Mouse (Mus musculus) heart, embryonic 13.5 days (tissue): ENCODE data around the gene Fos. TPM values are rescaled to one million over a fixed set of nuclear protein-coding genes. Genes with fewer than 3 reads are reported as not detected.

ENCODE experiments used
- polyA plus RNA-seq: library from polyadenylated mRNA; unstranded; fragments of >200 nt; fragmentation: Nextera tagmentation; extraction: Ambion mirVana; gene quantifications from 2 replicates; pipeline ENCODE4 v1.2.1, GENCODE M21; 2015

The Fos gene
- polyA plus RNA-seq, 1 experiment from 2014 or later = 5.4 TPM

Other genes starting within 250 kb of the Fos start
- gene Mlh3, start 203.3 kb upstream of the Fos start, polyA plus RNA-seq = 5.0 and 5.7 TPM in 2 replicates
- 59.2 and 66.6 TPM in 2 replicates for gene Acyp1, start 185.5 kb upstream of the Fos start, polyA plus RNA-seq
- 0.55 and 0.62 TPM in 2 replicates for gene Zc2hc1c, start 185.3 kb upstream of the Fos start, polyA plus RNA-seq
- 18.5 and 19.2 TPM in 2 replicates for gene Nek9, start 134.5 kb upstream of the Fos start, polyA plus RNA-seq
- 279 and 292 TPM in 2 replicates for gene Tmed10, start 99.0 kb upstream of the Fos start, polyA plus RNA-seq
- gene Jdp2, start 125.1 kb downstream of the Fos start, polyA plus RNA-seq = 0.20 and 0.47 TPM in 2 replicates
- gene Batf, start 212.8 kb downstream of the Fos start, polyA plus RNA-seq = 5.3 and 6.7 TPM in 2 replicates